Mouse (Mus musculus) olfactory bulb, adult 2 months (tissue): Measurements from ENCODE around the gene Fndc4.

ENCODE experiments used
- CTCF ChIP-seq: fragments of 200-500 bp; IDR thresholded peaks from 2 replicates; pipeline ENCODE4 v1.5.1; 2012; ENCODE audit warnings: low read depth, mild to moderate bottlenecking, low read length, moderate library complexity; ENCODE audit not compliant: insufficient read depth
- POLR2A ChIP-seq: fragments of 200-500 bp; IDR thresholded peaks from 2 replicates; pipeline ENCODE4 v1.6.1; 2012; ENCODE audit warnings: mild to moderate bottlenecking, low read depth, low read length, moderate library complexity; ENCODE audit not compliant: insufficient read depth

- no peak for TF ChIP-seq POLR2A
- TF ChIP-seq CTCF = no peak
Measured at GRCm38 (mm10) chr5:31255381-31255780, 40.5 kb downstream of the Fndc4 start.
